Mouse (Mus musculus) layer of hippocampus, adult 2 months (tissue): ENCODE results near the gene Vmn2r99. TPM values are rescaled to one million over a fixed set of nuclear protein-coding genes. Genes with fewer than 3 reads are reported as not detected.

Experiments
- DNase-seq, 2 experiments: peaks; one replicate each; pipeline ENCODE4 v3.0.0; 2022; ENCODE audit warnings: low spot score in 2 of 2
- H3K27ac ChIP-seq: fragments of 200-600 bp; 2 replicates; pipeline ENCODE4 v1.8.1; 2022
- H3K4me3 ChIP-seq: fragments of 200-600 bp; 2 replicates; pipeline ENCODE4 v1.8.1; 2022; ENCODE audit warnings: mild to moderate bottlenecking
- CTCF ChIP-seq: fragments of 200-600 bp; conservative IDR thresholded peaks from 2 replicates; pipeline ENCODE4 v1.8.1; 2022; ENCODE audit warnings: antibody characterized with exemption, mild to moderate bottlenecking, moderate library complexity
- long read RNA-seq, 2 experiments: library from polyadenylated mRNA; stranded (forward); transcript quantifications; one replicate each; pipeline ENCODE4 v2.0.0; 2021; ENCODE audit warnings: borderline mapping rate in 2 of 2
- total RNA-seq, 2 experiments: library from RNA; stranded (reverse); gene quantifications; 2 replicates each; pipeline ENCODE4 v1.2.3; 2021

Vmn2r99 gene
- not detected for total RNA-seq
- long read RNA-seq, experiment 1 = 0 reads
- long read RNA-seq, experiment 2 = 0 reads

DNA sequence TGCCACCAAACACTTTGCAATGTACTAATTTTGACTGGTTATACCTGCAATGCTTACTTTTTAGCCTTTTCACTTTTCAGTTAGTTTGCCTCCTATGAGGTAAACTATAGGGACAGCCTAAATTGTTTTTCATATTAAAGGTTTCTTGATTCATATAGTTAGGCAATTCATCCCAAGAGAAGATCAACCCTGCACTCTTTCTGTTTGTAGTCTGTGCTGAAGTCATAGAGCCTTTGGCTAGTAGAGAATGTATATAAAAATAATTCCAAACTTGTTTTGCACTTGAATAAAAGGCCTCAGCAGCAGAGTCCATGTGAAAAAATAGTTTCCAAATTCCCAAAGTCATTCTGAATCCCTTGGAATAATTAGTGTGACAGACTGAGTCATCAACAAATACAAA, at the start of gene Vmn2r99:
Gene Vmn2r99, plus strand, starts transcription at position 301 of the 400 bp plus-strand sequence.
- Histone ChIP-seq H3K4me3 (no peak within 1 kb of the TSS), H3K27ac (no peak within 1 kb of the TSS)
- no peak for TF ChIP-seq CTCF
- DNase-seq = no peak

DNA sequence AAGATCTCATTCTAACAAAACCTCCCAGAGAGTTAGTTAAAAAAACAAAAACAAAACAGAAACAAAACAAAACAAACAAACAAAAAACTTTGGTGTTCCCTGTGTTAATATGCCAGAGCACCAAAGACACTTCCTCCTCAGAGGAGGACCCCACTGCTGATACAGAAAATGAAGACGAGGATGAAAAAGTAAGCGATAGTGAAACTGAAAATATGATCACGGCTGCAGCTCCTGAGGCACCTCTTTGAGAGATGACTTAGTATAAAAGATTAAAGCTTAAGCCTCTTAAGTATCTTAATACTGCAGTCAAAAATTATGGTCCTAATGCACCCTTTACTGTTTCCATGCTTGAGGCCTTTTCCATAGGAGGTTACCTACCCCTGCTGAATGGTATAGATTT, 75.9 kb downstream of the Vmn2r99 start:
- Histone ChIP-seq H3K27ac (no peak overlapping the region), H3K4me3 (no peak overlapping the region)
- DNase-seq = no peak
- TF ChIP-seq CTCF = no peak

DNA sequence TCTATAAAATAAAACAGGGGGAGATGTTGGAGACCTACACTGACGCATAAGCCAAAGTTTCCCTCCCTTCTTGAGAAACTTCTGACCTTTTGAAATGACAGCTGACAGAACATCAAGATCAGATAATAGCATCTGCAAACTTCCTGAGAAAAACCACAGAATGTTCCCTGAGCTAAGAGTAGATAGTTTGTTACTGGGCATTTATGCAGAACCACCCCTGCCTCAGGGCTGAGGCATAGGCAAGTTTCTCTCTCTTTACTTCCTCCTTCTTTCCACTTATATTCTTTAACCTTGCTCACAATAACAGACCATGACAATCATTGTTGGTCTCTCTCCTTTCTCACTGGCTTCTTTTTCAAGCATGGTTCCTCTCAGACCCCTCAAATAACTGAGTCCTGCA, 83.2 kb downstream of the Vmn2r99 start:
- H3K27ac ChIP-seq = no peak overlapping the region
- no peak for TF ChIP-seq CTCF
- no peak overlapping the region for H3K4me3 ChIP-seq
- DNase-seq = no peak

Other genes with a start within 250 kb of the Vmn2r99 start
- gene Vmn2r100, start 142.8 kb downstream of the Vmn2r99 start, total RNA-seq = not detected
- not detected for gene Vmn2r101, start 215.3 kb downstream of the Vmn2r99 start, total RNA-seq